Mouse (Mus musculus) embryonic stem cell, embryonic (primary cell): ENCODE results near the gene Dhx34.

Experiments used
- CTCF ChIA-PET, 4 experiments: fragments of 300-600 bp in 2 of 4; fragments of 350-600 bp in 2 of 4; sonication (Branson Sonifier 250); formaldehyde crosslinking; loops; one replicate each; lab custom pipeline; 2022; ENCODE audit warnings: inconsistent platforms in 2 of 4; lab: Charles Lee
- POLR2A ChIA-PET, 4 experiments: fragments of 300-600 bp in 2 of 4; fragments of 350-600 bp in 2 of 4; sonication (Branson Sonifier 250); formaldehyde crosslinking; loops; one replicate each; lab custom pipeline; 2022; ENCODE audit warnings: antibody characterized with exemption in 4 of 4, inconsistent platforms in 1 of 4; lab: Charles Lee

Gene Dhx34

GRCm38 (mm10) chr7:16196616-16197015 lies 25.2 kb downstream of the Dhx34 start:
- CTCF ChIA-PET, result interaction anchor here in 2 of 4 experiments (0.6 to 1.0 kb wide), 3 partner anchors 66 to 268 kb away, joined by 3 to 6 read pairs (median 3); no protein-coding TSS in a partner anchor
- POLR2A ChIA-PET, result interaction anchor here in 1 of 4 experiments (0.6 kb wide), 1 partner anchor 9 kb away, joined by 3 read pairs; no protein-coding TSS in a partner anchor

- POLR2A ChIA-PET, result interaction anchor here in 2 of 4 experiments (0.6 to 1.6 kb wide), 4 partner anchors 10 to 152 kb away, joined by 3 to 7 read pairs (median 4); no protein-coding TSS in a partner anchor
- CTCF ChIA-PET, result interaction anchor here (0.6 to 2.4 kb wide), 9 partner anchors 8 to 232 kb away, joined by 3 to 14 read pairs (median 3); no protein-coding TSS in a partner anchor
Measured at GRCm38 (mm10) chr7:16193702-16194101, 28.1 kb downstream of the Dhx34 start.

- ChIA-PET POLR2A (interaction anchor here in 2 of 4 experiments (0.6 to 1.1 kb wide), 4 partner anchors 25 to 139 kb away, joined by 3 to 11 read pairs (median 4); no protein-coding TSS in a partner anchor), CTCF (interaction anchor here in 3 of 4 experiments (0.6 to 2.4 kb wide), 9 partner anchors 10 to 102 kb away, joined by 3 to 14 read pairs (median 6); no protein-coding TSS in a partner anchor)
Measured at GRCm38 (mm10) chr7:16192315-16192714, 29.5 kb downstream of the Dhx34 start.

GRCm38 (mm10) chr7:16187494-16187893 lies 34.3 kb downstream of the Dhx34 start:
- ChIA-PET POLR2A (interaction anchor here in 1 of 4 experiments (1.4 kb wide), 1 partner anchor 8 kb away, joined by 4 read pairs; no protein-coding TSS in a partner anchor), CTCF (interaction anchor here (0.5 to 1.7 kb wide), 9 partner anchors 10 to 284 kb away, joined by 3 to 14 read pairs (median 4); partner anchors contain the start of gene Meis3 (in 1 of the 4))

GRCm38 (mm10) chr7:16183663-16184062 lies 38.2 kb downstream of the Dhx34 start:
- ChIA-PET CTCF (interaction anchor here in 3 of 4 experiments (0.6 to 1.9 kb wide), 8 partner anchors 9 to 211 kb away, joined by 3 to 8 read pairs (median 4); partner anchors contain the start of gene Meis3 (in 2 of the 3)), POLR2A (interaction anchor here (0.8 to 1.6 kb wide), 4 partner anchors 9 to 187 kb away, joined by 3 to 4 read pairs (median 4); partner anchors contain the start of gene Meis3 (in 2 of the 4))

GRCm38 (mm10) chr7:16178114-16178513 lies 43.7 kb downstream of the Dhx34 start:
- ChIA-PET CTCF (interaction anchor here in 1 of 4 experiments (1.2 kb wide), 1 partner anchor 211 kb away, joined by 3 read pairs; the partner anchor contains the start of gene Ehd2), POLR2A (interaction anchor here in 1 of 4 experiments (1.0 kb wide), 3 partner anchors 10 to 144 kb away, joined by 3 read pairs; partner anchors contain the start of gene Napa)

- POLR2A ChIA-PET, result interaction anchor here (0.6 to 1.5 kb wide), 17 partner anchors 12 to 888 kb away, joined by 3 to 5 read pairs (median 4); partner anchors contain the start of genes Kptn (in 2 of the 4), Napa (in 2 of the 4), Bicra (in 1 of the 4) and Inafm1 (in 1 of the 4)
- CTCF ChIA-PET, result interaction anchor here (0.6 to 2.3 kb wide), 40 partner anchors 8 to 454 kb away, joined by 3 to 16 read pairs (median 4); partner anchors contain the start of genes Ehd2 (in 2 of the 4) and Napa (in 2 of the 4)
Measured at GRCm38 (mm10) chr7:16175542-16175931, 46.3 kb downstream of the Dhx34 start.

GRCm38 (mm10) chr7:16174597-16175541 lies 47.0 kb downstream of the Dhx34 start, which contains the start of gene Meis3:
Gene Meis3, plus strand, starts transcription at chr7:16175090.
- POLR2A ChIA-PET, result interaction anchor here (0.5 to 1.5 kb wide), 23 partner anchors 9 to 889 kb away, joined by 3 to 5 read pairs (median 4); partner anchors contain the start of genes Napa (in 2 of the 4), Bicra (in 1 of the 4), Inafm1 (in 1 of the 4) and Kptn (in 1 of the 4)

GRCm38 (mm10) chr7:16173146-16173545 lies 48.7 kb downstream of the Dhx34 start:
- CTCF ChIA-PET, result interaction anchor here in 1 of 4 experiments (0.6 kb wide), 1 partner anchor 385 kb away, joined by 4 read pairs; no protein-coding TSS in a partner anchor
- POLR2A ChIA-PET, result interaction anchor here in 2 of 4 experiments (0.6 kb wide), 2 partner anchors 12 to 90 kb away, joined by 3 to 7 read pairs; no protein-coding TSS in a partner anchor

More at GRCm38 (mm10) chr7:16174597-16175541, 47.0 kb downstream of the Dhx34 start, which contains the start of gene Meis3:
- CTCF ChIA-PET, result interaction anchor here (0.6 to 2.3 kb wide), 55 partner anchors 9 to 455 kb away, joined by 3 to 17 read pairs (median 4); partner anchors contain the start of genes Ehd2 (in 2 of the 4), Napa (in 2 of the 4) and Inafm1 (in 1 of the 4)

- ChIA-PET CTCF (interaction anchor here in 1 of 4 experiments (0.7 kb wide), 1 partner anchor 75 kb away, joined by 3 read pairs; no protein-coding TSS in a partner anchor), POLR2A (interaction anchor here in 1 of 4 experiments (0.6 kb wide), 1 partner anchor 11 kb away, joined by 7 read pairs; no protein-coding TSS in a partner anchor)
Measured at GRCm38 (mm10) chr7:16172586-16173140, 49.2 kb downstream of the Dhx34 start.

- CTCF ChIA-PET, result interaction anchor here in 1 of 4 experiments (0.7 kb wide), 1 partner anchor 74 kb away, joined by 3 read pairs; no protein-coding TSS in a partner anchor
- POLR2A ChIA-PET, result no interaction called here
Measured at GRCm38 (mm10) chr7:16172141-16172581, 49.7 kb downstream of the Dhx34 start.

- POLR2A ChIA-PET, result interaction anchor here in 1 of 4 experiments (0.6 kb wide), 1 partner anchor 423 kb away, joined by 5 read pairs; no protein-coding TSS in a partner anchor
- CTCF ChIA-PET, result interaction anchor here in 2 of 4 experiments (0.6 to 2.0 kb wide), 4 partner anchors 9 to 101 kb away, joined by 3 to 11 read pairs (median 5); partner anchors contain the start of gene Meis3 (in 1 of the 2)
Measured at GRCm38 (mm10) chr7:16162036-16162435, 59.8 kb downstream of the Dhx34 start.

- CTCF ChIA-PET, result interaction anchor here in 3 of 4 experiments (0.5 to 2.0 kb wide), 11 partner anchors 9 to 209 kb away, joined by 3 to 11 read pairs (median 3); partner anchors contain the start of genes Bicra (in 1 of the 3), Inafm1 (in 1 of the 3) and Meis3 (in 1 of the 3)
Measured at GRCm38 (mm10) chr7:16161302-16161701, 60.5 kb downstream of the Dhx34 start.

GRCm38 (mm10) chr7:16160702-16161101 lies 61.1 kb downstream of the Dhx34 start:
- ChIA-PET POLR2A (interaction anchor here (0.6 to 1.2 kb wide), 10 partner anchors 14 to 701 kb away, joined by 3 to 6 read pairs (median 4); partner anchors contain the start of genes Napa (in 3 of the 4), Meis3 (in 1 of the 4) and Slc8a2 (in 1 of the 4)), CTCF (interaction anchor here (0.6 to 2.0 kb wide), 13 partner anchors 9 to 208 kb away, joined by 3 to 11 read pairs (median 4); partner anchors contain the start of genes Inafm1 (in 2 of the 4), Bicra (in 1 of the 4), Meis3 (in 1 of the 4) and Slc8a2 (in 1 of the 4))

More at GRCm38 (mm10) chr7:16161302-16161701, 60.5 kb downstream of the Dhx34 start:
- POLR2A ChIA-PET, result interaction anchor here in 3 of 4 experiments (0.6 to 1.2 kb wide), 7 partner anchors 12 to 701 kb away, joined by 3 to 7 read pairs (median 5); partner anchors contain the start of genes Meis3 (in 1 of the 3), Napa (in 1 of the 3) and Slc8a2 (in 1 of the 3)

GRCm38 (mm10) chr7:16158735-16159134 lies 63.1 kb downstream of the Dhx34 start:
- ChIA-PET POLR2A (no interaction called here), CTCF (interaction anchor here in 3 of 4 experiments (0.7 to 2.0 kb wide), 6 partner anchors 16 to 208 kb away, joined by 3 to 4 read pairs (median 3); partner anchors contain the start of gene Meis3 (in 1 of the 3))
